In the genomic region with DNA sequence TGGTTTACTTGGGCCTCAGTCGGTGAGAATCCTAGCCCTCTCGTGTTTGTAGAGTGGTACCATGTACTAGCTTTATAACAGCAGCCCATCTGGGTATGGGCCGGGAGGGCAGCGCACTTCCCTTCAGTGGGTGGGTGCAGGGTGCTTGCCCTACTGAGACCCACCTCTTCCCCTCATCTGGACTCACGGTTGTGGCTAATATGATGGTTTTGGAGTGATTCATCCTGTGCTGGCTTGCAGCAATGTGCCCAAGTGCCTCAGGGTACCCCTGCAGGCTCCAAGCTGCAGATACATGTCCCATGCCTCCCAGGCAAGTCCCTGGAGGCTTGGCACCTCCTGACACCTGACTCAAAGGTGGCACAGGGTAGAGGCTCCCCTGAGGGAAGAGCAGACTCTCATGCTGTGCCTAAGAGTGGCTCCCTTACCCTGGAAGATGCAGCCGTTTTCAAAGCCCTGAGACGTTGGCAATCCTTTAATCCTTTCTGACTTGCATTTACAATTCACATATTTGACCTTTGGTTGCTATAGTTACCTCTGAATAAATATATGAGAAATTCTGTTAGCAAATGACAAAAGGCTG, we compare ENCODE assay signal across 15 mouse cellular contexts. TPM values are rescaled to one million over a fixed set of nuclear protein-coding genes. Genes with fewer than 3 reads are reported as not detected.
A peak's percentile ranks its signal among the peaks of the same experiment; 100 is the strongest.
DNase-seq lines count a peak whose midpoint lies in the region; ATAC-seq and TF ChIP-seq lines count a peak whose summit lies in the region.
"Had no signal": no experiment of that assay in that cellular context is flagged by ENCODE, and none has a peak within 500 bp of the region (broad histone marks: within the 10 kb centered on the region; RNA-seq: fewer than 3 reads in every experiment).

No protein-coding gene starts in this region.

- H3K27me3 ChIP-seq in lung, embryonic 14.5 days (ENCODE audit: insufficient read depth, low read length), result no peaks in the 10 kb centered on the region
- no peaks in the 10 kb centered on the region for H3K27me3 ChIP-seq in hindbrain, embryonic 10.5 days (ENCODE audit: insufficient read depth, poor library complexity, severe bottlenecking)
- H3K27me3 ChIP-seq in midbrain, embryonic 11.5 days (ENCODE audit: control insufficient read depth, insufficient read depth, low read length), result no peaks in the 10 kb centered on the region

- H3K27ac ChIP-seq in lung, embryonic 14.5 days (ENCODE audit: low read depth), result no peak overlapping the region
- peak overlapping the region; percentile 59; the same call in 1 of the 2 replicates for H3K27ac ChIP-seq in hindbrain, embryonic 10.5 days
- no peak overlapping the region for H3K27ac ChIP-seq in midbrain, embryonic 11.5 days (ENCODE audit: low read depth, low read length)
- H3K27ac ChIP-seq: kidney, postnatal 0 days had no signal

- no peak overlapping the region for H3K4me3 ChIP-seq in lung, embryonic 14.5 days (ENCODE audit: low read depth, low read length)
- no peak overlapping the region for H3K4me3 ChIP-seq in hindbrain, embryonic 10.5 days
- no peak overlapping the region for H3K4me3 ChIP-seq in midbrain, embryonic 11.5 days (ENCODE audit: low read depth, low read length)

- no peak overlapping the region for H3K9ac ChIP-seq in lung, embryonic 14.5 days
- no peak overlapping the region for H3K9ac ChIP-seq in midbrain, embryonic 11.5 days (ENCODE audit: low read length)

- H3K4me1 ChIP-seq in lung, embryonic 14.5 days (ENCODE audit: insufficient read depth), result no peaks in the 10 kb centered on the region
- H3K4me1 ChIP-seq in hindbrain, embryonic 10.5 days (replicated peaks), result peaks cover 19% of the 10 kb centered on the region
- peaks cover 9% of the 10 kb centered on the region for H3K4me1 ChIP-seq in midbrain, embryonic 11.5 days (ENCODE audit: control insufficient read depth, insufficient read depth, low read length)

- ATAC-seq in lung, embryonic 14.5 days (ENCODE audit: insufficient read depth), result peak; percentile 36; the same call in 1 of the 2 replicates
- peak; percentile 51; the same call in 1 of the 2 replicates for ATAC-seq in midbrain, embryonic 11.5 days (ENCODE audit: low FRiP score)

- TF ChIP-seq CTCF in lung, embryonic 14.5 days (IDR thresholded peaks at IDR 0.05; ENCODE audit: low read depth), result no peak

- 61% methylated on average over 7 of the region's 7 CpGs for WGBS in lung, embryonic 14.5 days
- WGBS in hindbrain, embryonic 10.5 days, result 79% methylated on average over 7 of the region's 7 CpGs
- WGBS in midbrain, embryonic 11.5 days, result 65% methylated on average over 7 of the region's 7 CpGs

- no peak overlapping the region for H3K4me2 ChIP-seq in lung, embryonic 14.5 days
- no peak overlapping the region for H3K4me2 ChIP-seq in midbrain, embryonic 11.5 days
- H3K4me2 ChIP-seq: heart, embryonic 11.5 days had no signal

- H3K36me3 ChIP-seq in lung, embryonic 14.5 days (ENCODE audit: insufficient read depth), result no peaks in the 10 kb centered on the region
- H3K36me3 ChIP-seq in hindbrain, embryonic 10.5 days, result no peaks in the 10 kb centered on the region
- H3K36me3 ChIP-seq in midbrain, embryonic 11.5 days (ENCODE audit: control insufficient read depth, insufficient read depth, low read length), result no peaks in the 10 kb centered on the region
- H3K36me3 ChIP-seq: G1E had no signal

- H3K9me3 ChIP-seq in lung, embryonic 14.5 days (ENCODE audit: low read depth, low read length), result no peaks in the 10 kb centered on the region
- H3K9me3 ChIP-seq in hindbrain, embryonic 10.5 days, result no peaks in the 10 kb centered on the region
- H3K9me3 ChIP-seq in midbrain, embryonic 11.5 days (ENCODE audit: control insufficient read depth, low read length), result no peaks in the 10 kb centered on the region
- H3K9me3 ChIP-seq: G1E had no signal

- no peak for DNase-seq in lung, embryonic 14.5 days
- DNase-seq in lung, postnatal 10 days, result no peak
- no peak for DNase-seq in hindbrain, embryonic 10.5 days (ENCODE audit: low spot score)
- peak; percentile 84 for DNase-seq in midbrain, embryonic 11.5 days (ENCODE audit: low spot score, missing footprints)
- DNase-seq in Muller cell, postnatal 12 days (ENCODE audit: inconsistent ontology term), result no peak
- no peak for DNase-seq in cerebellum, adult 18-20 months
- DNase-seq in gastrocnemius, adult 18-20 months (ENCODE audit: low spot score), result no peak
- DNase-seq: adrenal gland, postnatal 36 days; cerebellum, adult 9-11 months; gastrocnemius, postnatal 10 days; right cerebral cortex, adult 18-20 months; thymus, postnatal 4 days had no signal

RNA-seq across cellular contexts. Expression of gene Clybl, which starts 11.2 kb away (rescaled TPM):
- 20.1 and 20.7 TPM in 2 replicates for polyA plus RNA-seq in lung, embryonic 14.5 days (2014; fragmentation: Nextera tagmentation; extraction: Ambion mirVana)
- polyA plus RNA-seq in hindbrain, embryonic 10.5 days (2016; fragmentation: Nextera tagmentation; extraction: Ambion mirVana), result 28.6 and 31.3 TPM in 2 replicates
- polyA plus RNA-seq in midbrain, embryonic 11.5 days (2014; fragmentation: Nextera tagmentation; extraction: Ambion mirVana), result 27.6 and 31.5 TPM in 2 replicates
- 10 to 100 TPM; 68.5 to 70.8 TPM for total RNA-seq in gastrocnemius, adult 18-20 months (2021)
